Mouse (Mus musculus): ENCODE measurements at regions not wholly inside any gene's neighbourhood (a gene's known extent, or its start where the extent isn't known, plus 50 kb on each side); places are given as distances from the start of the nearest gene placed in this dataset.

GRCm38 (mm10) chr1:142771010-142771409 lies 869.5 kb upstream of the B3galt2 start:
- H3K36me3 ChIP-seq (replicated peaks) = no peaks in the 10 kb centered on the region
- no peak overlapping the region for H3K4me3 ChIP-seq (replicated peaks)
- H3K4me1 ChIP-seq = no peaks in the 10 kb centered on the region
- H3K27me3 ChIP-seq = no peaks in the 10 kb centered on the region
- H3K4me2 ChIP-seq = no peak overlapping the region
- no peaks in the 10 kb centered on the region for H3K9me3 ChIP-seq
- H3K9ac ChIP-seq = no peak overlapping the region
- 97% methylated on average over 2 of the region's 2 CpGs for WGBS
- no peak for ATAC-seq (ENCODE audit: low FRiP score)
- H3K27ac ChIP-seq = no peak overlapping the region
